Mouse (Mus musculus) effector memory CD4-positive, alpha-beta T cell, adult 7 months (primary cell): ENCODE measurements around the gene Nsun4. TPM values are rescaled to one million over a fixed set of nuclear protein-coding genes. Genes with fewer than 3 reads are reported as not detected.

Experiments used
- polyA plus RNA-seq: library from polyadenylated mRNA; unstranded; fragments of 100-300 nt; shearing (Covaris generic); gene quantifications from one replicate; pipeline ENCODE4 v1.2.1, GENCODE M21; 2017

Nsun4 gene
- polyA plus RNA-seq = 38.5 TPM

DNA sequence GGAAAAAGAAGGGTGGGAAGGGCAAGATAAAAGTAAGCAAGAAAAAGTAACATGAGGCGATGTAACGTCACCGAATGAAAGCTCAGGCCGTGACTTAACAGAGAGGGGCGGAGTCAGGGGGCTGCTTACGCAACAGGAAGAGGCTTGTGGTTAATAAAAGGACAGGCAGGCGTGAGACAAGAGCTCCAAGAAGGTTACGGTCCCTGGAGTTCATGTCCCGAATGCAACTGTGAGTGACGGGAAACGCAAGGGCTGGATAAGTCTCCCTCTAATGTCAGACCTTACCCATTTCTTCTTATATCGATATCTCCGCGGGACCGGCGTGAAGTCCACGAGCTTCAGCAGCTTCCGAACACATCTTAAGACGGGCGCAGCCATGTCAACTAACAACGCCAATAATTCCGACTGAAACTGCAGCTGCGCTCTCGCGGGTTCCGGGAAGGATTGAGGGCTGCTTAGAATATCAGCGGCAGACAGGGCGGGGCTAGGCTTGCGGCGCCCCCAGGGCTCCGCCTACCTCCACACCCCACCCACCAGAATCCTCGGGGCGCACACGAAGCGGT is at the start of gene Nsun4:
Nsun4 (minus strand) TSS at position 478 of the 563 bp plus-strand sequence.

DNA sequence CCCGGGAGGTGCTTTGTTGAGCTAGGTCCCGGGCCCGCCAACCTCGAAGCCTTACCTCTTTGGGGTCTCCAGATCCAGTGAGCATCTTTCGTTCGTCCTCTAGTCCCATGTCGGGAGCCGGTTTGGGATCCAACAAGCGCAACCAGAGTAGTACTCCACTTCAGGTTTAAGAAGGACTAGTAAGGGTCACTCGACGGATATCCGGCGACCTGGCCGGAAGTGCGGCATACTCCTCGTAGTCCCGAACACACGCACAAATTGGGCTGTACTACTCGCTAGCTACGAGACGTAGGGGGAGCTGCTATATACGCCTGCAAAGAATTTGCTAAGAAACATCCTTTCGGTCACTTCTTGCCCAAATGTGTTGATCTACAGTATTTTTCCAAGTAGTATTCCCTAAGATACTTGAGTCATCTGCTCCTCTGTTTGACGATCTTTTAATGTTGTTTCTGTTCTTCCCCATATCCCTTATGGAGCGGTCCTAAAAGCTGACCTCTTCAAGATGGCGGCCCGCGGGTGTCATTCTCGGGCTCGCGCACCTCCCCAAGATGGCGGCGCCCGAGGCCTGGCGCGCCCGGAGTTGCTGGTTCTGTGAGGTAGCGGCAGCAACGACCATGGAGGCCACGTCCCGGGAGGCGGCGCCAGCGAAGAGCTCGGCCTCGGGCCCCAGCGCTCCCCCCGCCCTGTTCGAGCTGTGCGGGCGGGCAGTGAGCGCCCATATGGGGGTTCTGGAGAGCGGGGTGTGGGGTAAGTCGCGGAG is 21.4 kb upstream of the Nsun4 start, which contains the start of the genes Uqcrh and Lrrc41:
Uqcrh (minus strand) TSS at position 211 of the 760 bp plus-strand sequence.
Lrrc41 (plus strand) TSS at position 409 of the 760 bp plus-strand sequence.

DNA sequence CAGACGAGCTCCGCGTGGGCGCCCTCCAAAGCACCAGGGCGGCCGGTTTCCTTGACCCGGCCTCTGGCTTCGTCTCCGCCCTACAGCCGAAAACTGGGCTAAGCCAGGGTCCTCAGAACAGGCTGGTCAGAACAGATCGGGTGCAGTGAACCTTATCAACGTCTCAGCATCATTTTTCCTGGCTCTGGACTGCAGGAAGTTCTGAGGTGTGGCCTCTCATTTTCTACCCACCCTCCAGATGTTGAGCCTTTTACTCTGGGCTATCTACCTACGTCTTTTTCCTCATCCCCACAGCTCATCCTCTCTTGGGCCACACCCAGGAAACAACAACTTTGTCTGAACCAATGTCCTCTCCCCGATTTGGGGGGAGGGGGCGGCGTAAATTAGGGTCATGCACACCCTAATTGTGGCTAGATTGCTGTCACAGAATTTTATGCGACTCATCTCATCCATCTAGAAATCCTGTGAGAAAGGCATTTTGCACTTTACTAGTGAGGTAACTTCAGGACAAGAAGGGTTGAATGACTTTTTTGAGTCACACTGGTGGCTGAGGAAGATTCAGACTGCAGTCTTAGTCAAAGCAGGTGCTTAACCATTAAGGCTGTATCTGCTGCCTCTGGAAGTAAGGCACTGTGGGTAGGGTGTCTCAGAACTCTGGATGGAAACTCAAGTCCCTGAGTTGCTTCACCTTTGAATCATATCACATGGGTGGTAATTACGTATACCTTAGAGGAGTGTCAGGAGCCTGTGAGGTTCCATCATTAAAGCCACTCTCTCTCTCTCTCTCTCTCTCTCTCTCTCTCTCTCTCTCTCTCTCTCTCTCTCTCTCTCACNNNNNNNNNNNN is 35.6 kb downstream of the Nsun4 start, which contains the start of gene Faah:
Faah (minus strand) TSS at position 25 of the 845 bp plus-strand sequence.

Other genes with a start within 250 kb of the Nsun4 start
- gene Mob3c, start 225.8 kb downstream of the Nsun4 start, polyA plus RNA-seq = 19.8 TPM
- gene Mknk1, start 214.7 kb downstream of the Nsun4 start, polyA plus RNA-seq = 44.9 TPM
- gene Kncn, start 169.5 kb downstream of the Nsun4 start, polyA plus RNA-seq = 0.74 TPM
- not detected for gene 6430628N08Rik, start 163.2 kb downstream of the Nsun4 start, polyA plus RNA-seq
- gene Dmbx1, start 114.0 kb downstream of the Nsun4 start, polyA plus RNA-seq = 0.12 TPM
- 216 TPM for gene Faah, start 36.0 kb downstream of the Nsun4 start, polyA plus RNA-seq
- 416 TPM for gene Uqcrh, start 21.2 kb upstream of the Nsun4 start, polyA plus RNA-seq
- 36.0 TPM for gene Lrrc41, start 21.4 kb upstream of the Nsun4 start, polyA plus RNA-seq
- gene Rad54l, start 69.8 kb upstream of the Nsun4 start, polyA plus RNA-seq = 0.96 TPM
- 20.9 TPM for gene Pomgnt1, start 70.0 kb upstream of the Nsun4 start, polyA plus RNA-seq
- gene Lurap1, start 97.5 kb upstream of the Nsun4 start, polyA plus RNA-seq = 0.09 TPM
- gene Tspan1, start 113.7 kb upstream of the Nsun4 start, polyA plus RNA-seq = not detected
- gene 1700042G07Rik, start 119.5 kb upstream of the Nsun4 start, polyA plus RNA-seq = not detected
- gene Gm49337, start 119.5 kb upstream of the Nsun4 start, polyA plus RNA-seq = not detected
- gene Pik3r3, start 167.7 kb upstream of the Nsun4 start, polyA plus RNA-seq = 0.66 TPM